Mouse (Mus musculus) liver, embryonic 14.5 days (tissue): ENCODE data around the gene Atp2c1.

Experiments
- CTCF ChIP-seq: IDR thresholded peaks from 2 replicates; pipeline ENCODE4 v1.5.1; 2016; ENCODE audit warnings: antibody characterized with exemption, low read depth, control low read depth
- EP300 ChIP-seq: IDR thresholded peaks from 2 replicates; pipeline ENCODE4 v1.6.1; 2016; ENCODE audit warnings: antibody characterized with exemption, low read depth

GRCm38 (mm10) chr9:105368605-105369004, 158.5 kb downstream of the Atp2c1 start:
- TF ChIP-seq CTCF (no peak), EP300 (no peak)
